Mouse (Mus musculus) CH12.LX (cell line): ENCODE results near the gene Hdac5. TPM values are rescaled to one million over a fixed set of nuclear protein-coding genes. Genes with fewer than 3 reads are reported as not detected.

Experiments used
- DNase-seq: peaks from one replicate; pipeline ENCODE4 v3.0.0-alpha.2; 2013; ENCODE audit errors: extremely low read depth
- H3K27ac ChIP-seq: 2 replicates; pipeline ENCODE4 v1.5.1; 2012; ENCODE audit warnings: low read depth, mild to moderate bottlenecking, control low read depth, moderate library complexity; ENCODE audit not compliant: insufficient read depth
- H3K27me3 ChIP-seq: replicated peaks from 2 replicates; pipeline ENCODE3; 2012; ENCODE audit warnings: inconsistent platforms
- H3K36me3 ChIP-seq, 2 experiments: replicated peaks in 1 of 2; 2 replicates each; pipeline versions ENCODE3 to v1.6.1; 2012; ENCODE audit warnings: inconsistent platforms in 1 of 2, low read length in 1 of 2, mild to moderate bottlenecking in 1 of 2, mixed read lengths in 1 of 2, moderate library complexity in 1 of 2; ENCODE audit not compliant: control insufficient read depth in 1 of 2, insufficient read depth in 1 of 2
- H3K4me1 ChIP-seq, 2 experiments: 2 replicates each; pipeline ENCODE4 v1.6.1; 2012; ENCODE audit warnings: inconsistent platforms in 1 of 2, moderate library complexity in 1 of 2; ENCODE audit not compliant: insufficient read depth in 2 of 2, control insufficient read depth in 1 of 2
- H3K4me2 ChIP-seq: 2 replicates; pipeline ENCODE4 v1.6.1; 2012; ENCODE audit warnings: low read depth, mild to moderate bottlenecking, control low read depth; ENCODE audit not compliant: poor library complexity, insufficient read depth, severe bottlenecking
- H3K4me3 ChIP-seq, 3 experiments: fragments of 150-350 bp in 1 of 3; sonication (generic) in 1 of 3; replicated peaks in 1 of 3; 2 replicates each; pipeline versions ENCODE3 to v1.5.1; 2011 to 2012; ENCODE audit warnings: low read depth in 2 of 3, low read length in 2 of 3, mild to moderate bottlenecking in 2 of 3, moderate library complexity in 2 of 3, control low read depth in 1 of 3, improper control_type of control experiment in 1 of 3, inconsistent platforms in 1 of 3, mixed read lengths in 1 of 3; ENCODE audit not compliant: poor library complexity in 1 of 3
- H3K79me2 ChIP-seq: replicated peaks from 2 replicates; pipeline ENCODE4 v1.6.1; 2012; ENCODE audit warnings: mild to moderate bottlenecking, moderate library complexity; ENCODE audit not compliant: control insufficient read depth, poor library complexity, insufficient read depth, severe bottlenecking; ENCODE audit errors: extremely low read depth
- H3K9ac ChIP-seq: 2 replicates; pipeline ENCODE4 v1.6.1; 2012; ENCODE audit warnings: low read depth, mild to moderate bottlenecking, control low read depth, moderate library complexity; ENCODE audit not compliant: insufficient read depth
- H3K9me3 ChIP-seq: replicated peaks from 2 replicates; pipeline ENCODE3; 2012; ENCODE audit warnings: low read length, inconsistent platforms, mixed read lengths
- CHD1 ChIP-seq: IDR thresholded peaks from 2 replicates; pipeline ENCODE4 v1.6.1; 2012; ENCODE audit warnings: low read depth, low read length, improper control_type of control experiment, inconsistent platforms
- E2F4 ChIP-seq: IDR thresholded peaks from 2 replicates; pipeline ENCODE4 v1.6.1; 2011; ENCODE audit warnings: low read depth, low read length, improper control_type of control experiment; ENCODE audit not compliant: insufficient replicate concordance
- ELF1 ChIP-seq: IDR thresholded peaks from 2 replicates; pipeline ENCODE4 v1.6.1; 2014; ENCODE audit warnings: low read depth, mild to moderate bottlenecking, inconsistent platforms, low read length, improper control_type of control experiment
- EP300 ChIP-seq: IDR thresholded peaks from 2 replicates; pipeline ENCODE4 v1.6.1; 2011; ENCODE audit warnings: low read length, improper control_type of control experiment
- ETS1 ChIP-seq: conservative IDR thresholded peaks from 2 replicates; pipeline ENCODE4 v1.6.1; 2012; ENCODE audit warnings: low read depth, mild to moderate bottlenecking, inconsistent platforms, low read length, improper control_type of control experiment, moderate library complexity
- IRF4 ChIP-seq: IDR thresholded peaks from 2 replicates; pipeline ENCODE4 v1.6.1; 2014; ENCODE audit warnings: low read depth, mild to moderate bottlenecking, inconsistent platforms, low read length, improper control_type of control experiment
- JUN ChIP-seq: IDR thresholded peaks from 2 replicates; pipeline ENCODE4 v1.6.1; 2011; ENCODE audit warnings: low read depth, mild to moderate bottlenecking, low read length, improper control_type of control experiment, moderate library complexity; ENCODE audit not compliant: insufficient read depth
- MAFK ChIP-seq: IDR thresholded peaks from 2 replicates; pipeline ENCODE4 v1.6.1; 2011; ENCODE audit warnings: low read length, improper control_type of control experiment; ENCODE audit not compliant: insufficient replicate concordance
- MAZ ChIP-seq: IDR thresholded peaks from 2 replicates; pipeline ENCODE4 v1.6.1; 2012; ENCODE audit warnings: low read depth, mild to moderate bottlenecking, inconsistent platforms, low read length, improper control_type of control experiment, moderate library complexity
- MEF2A ChIP-seq: IDR thresholded peaks from 2 replicates; pipeline ENCODE4 v1.6.1; 2014; ENCODE audit warnings: low read depth, mild to moderate bottlenecking, inconsistent platforms, low read length, improper control_type of control experiment, borderline replicate concordance
- PAX5 ChIP-seq: IDR thresholded peaks from 2 replicates; pipeline ENCODE4 v1.6.1; 2012; ENCODE audit warnings: low read length, inconsistent platforms, mixed read lengths
- SIN3A ChIP-seq: IDR thresholded peaks from 2 replicates; pipeline ENCODE4 v1.6.1; 2012; ENCODE audit warnings: low read length, improper control_type of control experiment, inconsistent platforms
- USF2 ChIP-seq: conservative IDR thresholded peaks from 2 replicates; pipeline ENCODE4 v1.6.1; 2011; ENCODE audit warnings: low read depth, low read length, improper control_type of control experiment
- ZC3H11A ChIP-seq: IDR thresholded peaks from 2 replicates; pipeline ENCODE4 v1.6.1; 2012; ENCODE audit warnings: low read depth, mild to moderate bottlenecking, inconsistent platforms, low read length, improper control_type of control experiment
- ZNF384 ChIP-seq: IDR thresholded peaks from 2 replicates; pipeline ENCODE4 v1.6.1; 2012; ENCODE audit warnings: low read depth, low read length, improper control_type of control experiment, inconsistent platforms
- dilution Hi-C: fragments of 300-500 bp; cut with MboI; formaldehyde crosslinking; loops from 2 replicates; pipeline ENCODE4 v1.14.3; 2020; ENCODE audit warnings: low sequenced_read_pairs; ENCODE audit not compliant: extremely low pct_unique_long_range_greater_than_20kb, extremely low pct_ligation_motif_present
- in situ Hi-C: fragments of 300-500 bp; cut with MboI; formaldehyde crosslinking; loops from 3 replicates; pipeline ENCODE4 v1.14.3; 2019; ENCODE audit warnings: low sequenced_read_pairs, low pct_ligation_motif_present, low pct_unique_long_range_greater_than_20kb, mixed read lengths
- polyA plus RNA-seq: library from polyadenylated mRNA; unstranded; fragments of >175 nt; gene quantifications from 2 replicates; pipeline ENCODE4 v1.2.1, GENCODE M21; 2012; ENCODE audit warnings: low read depth; ENCODE audit not compliant: insufficient read length
- total RNA-seq, 2 experiments: library from RNA; depleted of rRNA; stranded (reverse); fragments of 300-350 nt in 1 of 2; fragments of >200 nt in 1 of 2; gene quantifications; 2 replicates each; pipeline ENCODE4 v1.2.3; 2012 to 2014

Hdac5 gene
- total and polyA plus RNA-seq, 3 experiments: 24.9 to 49.6 (median 46.4) TPM

DNA sequence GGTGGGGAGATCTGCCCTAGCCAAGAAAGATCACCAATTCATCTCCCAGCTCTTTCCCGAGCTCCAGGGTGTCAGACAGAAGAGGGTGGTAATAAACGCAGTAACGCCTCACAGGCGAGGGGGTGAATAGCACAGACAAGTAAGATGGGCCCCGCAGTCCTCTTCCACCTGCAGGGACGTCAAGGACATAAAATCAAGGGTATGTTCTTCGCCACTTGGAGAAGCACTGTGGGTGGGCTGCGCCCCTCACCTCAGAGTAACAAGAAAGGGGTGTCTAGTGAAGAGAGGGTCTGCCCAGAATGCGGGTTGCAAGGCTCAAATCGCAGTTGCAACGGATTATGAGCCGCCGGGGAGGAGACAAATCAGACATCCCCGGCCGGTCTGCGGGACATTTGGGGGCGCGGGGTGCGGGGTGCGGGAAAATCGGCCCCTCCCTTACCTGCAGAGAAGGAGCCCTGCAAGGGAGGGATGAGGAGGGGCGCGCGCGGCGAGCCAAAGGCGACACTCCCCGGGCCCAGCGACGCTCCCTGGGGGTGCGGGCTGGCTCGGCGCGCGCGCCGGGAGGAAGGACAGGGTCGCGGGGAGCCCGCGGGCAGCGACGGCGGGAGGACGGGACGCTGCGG is 524 bp downstream of the Hdac5 start:
- Histone ChIP-seq H3K4me1 (peaks cover 2 to 10% of the 10 kb centered on the region in 2 experiments; a peak in 3 of 4 replicates), H3K9me3 (peaks cover 1% of the 10 kb centered on the region), H3K27ac (no peak overlapping the region), H3K9ac (peak overlapping the region; percentile 73), H3K4me3 (peak overlapping the region; percentile 64 to 73 (median 68)), H3K36me3 (peaks cover 0 to 4% of the 10 kb centered on the region in 2 experiments), H3K27me3 (peaks cover 35% of the 10 kb centered on the region), H3K79me2 (no peaks in the 10 kb centered on the region), H3K4me2 (peak overlapping the region; percentile 60)
- TF ChIP-seq CHD1: no peak
- TF ChIP-seq IRF4: no peak
- TF ChIP-seq E2F4: no peak
- TF ChIP-seq PAX5: no peak
- no peak for TF ChIP-seq MAFK
- TF ChIP-seq ZNF384: no peak
- no peak for TF ChIP-seq JUN
- TF ChIP-seq ETS1: no peak
- no peak for TF ChIP-seq EP300
- no peak for TF ChIP-seq ZC3H11A
- no peak for TF ChIP-seq MEF2A
- TF ChIP-seq ELF1: no peak
- no peak for TF ChIP-seq SIN3A
- no peak for TF ChIP-seq USF2
- dilution Hi-C loops (no loop called here), in situ Hi-C loops (loop anchor here (5.0 kb wide), 2 partner anchors 37 to 48 kb away; no protein-coding TSS in a partner anchor)
- no peak for DNase-seq

DNA sequence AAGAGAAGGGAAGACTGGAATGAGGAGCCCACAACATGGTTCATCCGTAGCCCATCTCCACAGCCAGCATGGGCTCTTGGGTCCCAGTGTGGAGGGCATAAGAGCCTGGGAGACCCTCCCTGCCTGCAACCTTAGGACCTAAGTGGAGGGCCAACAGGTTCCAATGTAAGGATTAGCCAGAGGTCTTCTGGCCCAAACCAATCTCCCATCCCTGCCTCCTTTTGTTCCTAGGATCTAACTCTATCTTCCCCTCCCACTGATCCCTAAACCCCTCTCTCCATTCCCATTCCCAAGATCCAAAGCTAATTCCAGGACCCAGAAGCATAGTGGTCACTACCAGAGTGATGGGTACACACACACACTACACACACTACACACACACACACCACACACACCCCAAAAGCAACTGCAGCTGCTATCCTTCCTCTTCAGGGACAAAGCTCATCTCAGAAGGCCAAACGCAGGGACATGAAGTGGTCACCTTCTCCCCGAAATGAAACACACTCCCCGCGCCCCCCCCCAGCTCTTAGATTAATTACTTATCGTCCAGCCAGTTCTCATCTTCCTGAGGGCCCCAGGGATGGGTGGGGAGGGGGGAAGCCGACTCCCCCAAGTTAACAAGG is 1.2 kb downstream of the Hdac5 start:
- in situ Hi-C loops (loop anchor here (5.0 kb wide), 2 partner anchors 36 to 49 kb away; no protein-coding TSS in a partner anchor), dilution Hi-C loops (no loop called here)
- 0 out of 2 replicates have a peak, but pooled peaks have one; percentile 23 for TF ChIP-seq MAZ
- no peak for TF ChIP-seq MAFK
- Histone ChIP-seq H3K4me2 (peak overlapping the region; percentile 60), H3K9ac (peak overlapping the region; percentile 73; the same call in 1 of the 2 replicates), H3K36me3 (peaks cover 0 to 8% of the 10 kb centered on the region in 2 experiments), H3K79me2 (no peaks in the 10 kb centered on the region), H3K27ac (no peak overlapping the region), H3K4me1 (peaks cover 2 to 10% of the 10 kb centered on the region in 2 experiments; a peak in 3 of 4 replicates), H3K9me3 (peaks cover 1% of the 10 kb centered on the region), H3K27me3 (peaks cover 32% of the 10 kb centered on the region), H3K4me3 (peak overlapping the region in 1 of 3 experiments; percentile 68)
- no peak for DNase-seq
